Mouse (Mus musculus) olfactory bulb, adult 2 months (tissue): Measurements from ENCODE around the gene Gm20696. TPM values are rescaled to one million over a fixed set of nuclear protein-coding genes. Genes with fewer than 3 reads are reported as not detected.

ENCODE experiments used
- H3K27ac ChIP-seq: fragments of 200-500 bp; 2 replicates; pipeline ENCODE4 v1.5.1; 2012; ENCODE audit warnings: low read depth, low read length; ENCODE audit not compliant: insufficient read depth
- H3K4me1 ChIP-seq: fragments of 200-500 bp; 2 replicates; pipeline ENCODE4 v1.6.1; 2012; ENCODE audit warnings: low read length; ENCODE audit not compliant: control insufficient read depth, insufficient read depth
- H3K4me3 ChIP-seq: fragments of 200-500 bp; 2 replicates; pipeline ENCODE4 v1.5.1; 2012; ENCODE audit warnings: mild to moderate bottlenecking, low read depth, low read length, moderate library complexity; ENCODE audit not compliant: insufficient read depth
- CTCF ChIP-seq: fragments of 200-500 bp; IDR thresholded peaks from 2 replicates; pipeline ENCODE4 v1.5.1; 2012; ENCODE audit warnings: low read depth, mild to moderate bottlenecking, low read length, moderate library complexity; ENCODE audit not compliant: insufficient read depth
- POLR2A ChIP-seq: fragments of 200-500 bp; IDR thresholded peaks from 2 replicates; pipeline ENCODE4 v1.6.1; 2012; ENCODE audit warnings: mild to moderate bottlenecking, low read depth, low read length, moderate library complexity; ENCODE audit not compliant: insufficient read depth
- WGBS: fragments of 180-500 bp; shearing (Covaris S2); methylation state at CpG from one replicate; pipeline ENCODE4 v1.1.7; 2018; 5-methylcytosine and 5-hydroxymethylcytosine counted together
- polyA plus RNA-seq: library from polyadenylated mRNA; stranded (reverse); fragments of >200 nt; gene quantifications from 2 replicates; pipeline ENCODE4 v1.2.4, GENCODE M21; 2012; ENCODE audit warnings: low replicate concordance; ENCODE audit not compliant: missing spikeins, insufficient read depth, insufficient read length

The Gm20696 gene
- polyA plus RNA-seq, 1 experiment: not detected

- no peak overlapping the region for H3K27ac ChIP-seq
- H3K4me1 ChIP-seq: no peaks in the 10 kb centered on the region
- H3K4me3 ChIP-seq: no peak overlapping the region
- 93% methylated on average over 4 of the region's 4 CpGs for WGBS
- TF ChIP-seq CTCF: no peak
- no peak for TF ChIP-seq POLR2A
Observed at GRCm38 (mm10) chr6:99212461-99212860, 454.1 kb downstream of the Gm20696 start.

DNA sequence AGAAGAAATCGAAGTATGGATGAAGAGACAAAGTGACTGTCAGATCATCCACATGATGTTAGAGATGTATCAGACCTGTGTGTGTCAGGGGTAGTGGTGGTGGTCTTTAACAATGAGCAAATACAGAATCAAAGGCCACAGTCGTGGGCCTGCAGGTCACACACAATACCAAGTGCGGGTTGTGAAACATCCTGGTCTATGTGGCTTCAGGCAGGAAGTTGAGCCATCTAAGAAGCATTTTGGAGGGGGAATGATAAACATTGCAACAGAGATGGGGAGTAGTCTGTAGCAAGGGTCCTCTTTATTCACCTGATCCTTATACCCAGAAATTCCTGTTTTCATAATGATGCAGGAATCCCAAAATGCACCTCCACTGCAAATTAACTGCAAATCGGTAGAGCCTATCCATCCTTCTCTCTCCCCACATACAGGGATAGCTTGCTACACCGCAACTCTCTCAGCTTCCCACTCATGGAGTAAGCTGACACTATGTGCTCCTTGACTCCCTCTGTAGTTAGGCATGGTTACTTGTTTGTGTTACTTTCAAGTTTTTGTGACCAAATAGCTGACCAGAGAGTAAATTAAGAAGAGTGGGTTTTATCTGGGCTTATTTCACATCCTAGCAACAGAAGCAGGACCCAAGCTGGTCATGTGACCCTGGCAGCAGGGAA lies 454.8 kb downstream of the Gm20696 start:
- Histone ChIP-seq H3K4me3 (no peak overlapping the region), H3K27ac (no peak overlapping the region), H3K4me1 (no peaks in the 10 kb centered on the region)
- TF ChIP-seq POLR2A (no peak), CTCF (no peak)
- WGBS: 92% methylated on average over 5 of the region's 5 CpGs

DNA sequence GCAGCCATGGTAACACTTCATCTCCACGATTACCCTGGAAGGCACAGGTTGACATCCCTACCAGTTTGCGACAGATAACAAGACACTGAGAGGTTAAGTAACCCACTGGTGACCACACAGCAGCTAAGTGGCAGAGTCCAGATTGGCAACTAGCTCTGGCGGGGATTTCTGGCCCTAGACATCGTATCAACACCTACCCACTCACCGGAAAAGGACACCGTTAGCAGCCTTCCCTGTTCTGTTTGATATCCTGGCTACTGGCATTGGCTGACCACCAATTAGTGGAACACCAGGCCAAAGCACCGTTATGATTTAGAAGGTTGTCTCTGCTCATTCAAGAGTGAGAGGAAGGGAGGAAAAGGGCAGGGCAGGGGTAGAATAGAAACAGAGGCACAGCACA lies 456.4 kb downstream of the Gm20696 start:
- Histone ChIP-seq H3K4me1 (peaks cover 3% of the 10 kb centered on the region; the same call in 1 of the 2 replicates), H3K27ac (no peak overlapping the region), H3K4me3 (no peak overlapping the region)
- 81% methylated on average over 7 of the region's 7 CpGs for WGBS
- TF ChIP-seq CTCF (no peak), POLR2A (no peak)

Other genes with a start within 250 kb of the Gm20696 start
- not detected in 2 replicates for gene Foxp1, start 144.1 kb downstream of the Gm20696 start, polyA plus RNA-seq
- gene Eif4e3, start within 50 bp of the Gm20696 start, polyA plus RNA-seq: not detected in 2 replicates
- gene Gpr27, start 25.9 kb upstream of the Gm20696 start, polyA plus RNA-seq: not detected in 2 replicates
- not detected in 2 replicates for gene Prok2, start 59.6 kb upstream of the Gm20696 start, polyA plus RNA-seq